Mouse (Mus musculus): ENCODE results near the gene 1700056E22Rik.

DNA sequence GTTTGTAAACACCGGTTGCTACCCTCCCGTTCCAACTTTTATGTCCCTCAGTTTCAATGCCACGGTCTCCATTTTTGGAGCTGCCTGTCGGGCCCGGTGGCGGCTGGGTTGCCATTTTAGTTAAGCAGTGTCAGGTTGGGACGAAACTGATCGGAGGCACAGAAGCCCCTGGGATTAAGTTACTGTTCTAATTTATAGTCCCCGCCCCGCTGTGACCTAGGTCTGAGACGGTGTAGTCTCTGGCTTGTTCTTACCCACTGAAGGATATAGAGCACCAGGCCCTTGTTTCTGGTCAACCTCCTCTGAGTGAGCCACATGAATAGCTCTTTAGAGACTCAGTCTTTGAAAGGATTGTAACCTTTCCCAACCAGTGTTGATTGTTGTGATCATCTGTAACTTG, 6.1 kb upstream of the 1700056E22Rik start:
- TF ChIP-seq CTCF (IDR thresholded peaks at IDR 0.05; ENCODE audit: low read depth): no peak
- TF ChIP-seq EP300 (IDR thresholded peaks at IDR 0.05; ENCODE audit: low read depth): no peak
